Mouse (Mus musculus): ENCODE measurements around the gene Rnf212. TPM values are rescaled to one million over a fixed set of nuclear protein-coding genes. Genes with fewer than 3 reads are reported as not detected.
A peak's percentile ranks its signal among the peaks of the same experiment; 100 is the strongest.
"Not testable (repeated sequence)": the region's sequence is repeated elsewhere in the genome, so short reads cannot be mapped to it uniquely, and the experiment has no call there.

The Rnf212 gene
- 4.0 and 4.2 TPM in 2 replicates for polyA plus RNA-seq (2016; fragmentation: Nextera tagmentation; extraction: Ambion mirVana)

- Histone ChIP-seq H3K27me3 (replicated peaks) (no peaks in the 10 kb centered on the region), H3K9ac (no peak within 1 kb of the TSS), H3K4me3 (no peak within 1 kb of the TSS), H3K27ac (no peak within 1 kb of the TSS), H3K4me1 (no peaks in the 10 kb centered on the region), H3K9me3 (replicated peaks) (no peaks in the 10 kb centered on the region), H3K4me2 (no peak within 1 kb of the TSS), H3K36me3 (no peaks in the 10 kb centered on the region)
- ATAC-seq, result no peak
- WGBS (ENCODE audit: insufficient replicate concordance), result 58% methylated on average over 40 of the region's 40 CpGs
Observed at GRCm38 (mm10) chr5:108774630-108775306, at the start of gene Rnf212. Rnf212 (minus strand) TSS chr5:108774982.

GRCm38 (mm10) chr5:108823276-108823675 lies 48.5 kb upstream of the Rnf212 start:
- H3K4me1 ChIP-seq, result no peaks in the 10 kb centered on the region
- no peaks in the 10 kb centered on the region for H3K27me3 ChIP-seq (replicated peaks)
- H3K9ac ChIP-seq, result no peak overlapping the region
- H3K36me3 ChIP-seq, result no peaks in the 10 kb centered on the region
- 60% methylated on average over 2 of the region's 2 CpGs for WGBS (ENCODE audit: insufficient replicate concordance)
- H3K4me3 ChIP-seq, result no peak overlapping the region
- ATAC-seq, result no peak
- H3K27ac ChIP-seq, result no peak overlapping the region
- no peaks in the 10 kb centered on the region for H3K9me3 ChIP-seq (replicated peaks)
- H3K4me2 ChIP-seq, result no peak overlapping the region

GRCm38 (mm10) chr5:108808750-108809149 lies 34.0 kb upstream of the Rnf212 start, which contains the start of gene Vmn2r8:
Vmn2r8 (minus strand) TSS chr5:108808850.
- H3K4me3 ChIP-seq; ATAC-seq; H3K4me1 ChIP-seq; H3K27ac ChIP-seq; H3K36me3 ChIP-seq; H3K4me2 ChIP-seq; H3K9me3 ChIP-seq (replicated peaks); H3K9ac ChIP-seq; H3K27me3 ChIP-seq (replicated peaks): not testable (repeated sequence)
- WGBS (ENCODE audit: insufficient replicate concordance), result 61% methylated on average over 2 of the region's 2 CpGs

GRCm38 (mm10) chr5:108803646-108804045 lies 28.9 kb upstream of the Rnf212 start:
- no peak overlapping the region for H3K9ac ChIP-seq
- H3K27me3 ChIP-seq (replicated peaks), result no peaks in the 10 kb centered on the region
- no peak overlapping the region for H3K4me3 ChIP-seq
- H3K4me2 ChIP-seq, result no peak overlapping the region
- no peak overlapping the region for H3K27ac ChIP-seq
- no peaks in the 10 kb centered on the region for H3K9me3 ChIP-seq (replicated peaks)
- no peaks in the 10 kb centered on the region for H3K4me1 ChIP-seq
- no peak for ATAC-seq
- H3K36me3 ChIP-seq, result no peaks in the 10 kb centered on the region
- WGBS (ENCODE audit: insufficient replicate concordance), result 21% methylated on average over 1 of the region's 1 CpGs

GRCm38 (mm10) chr5:108795263-108795662 lies 20.5 kb upstream of the Rnf212 start, which contains the start of gene Tmed11:
Tmed11 (minus strand) TSS chr5:108795363.
- H3K4me3 ChIP-seq; H3K4me2 ChIP-seq; H3K4me1 ChIP-seq; H3K36me3 ChIP-seq; H3K27ac ChIP-seq; H3K9me3 ChIP-seq (replicated peaks); H3K27me3 ChIP-seq (replicated peaks); ATAC-seq; H3K9ac ChIP-seq: not testable (repeated sequence)
- WGBS (ENCODE audit: insufficient replicate concordance), result 54% methylated on average over 2 of the region's 2 CpGs

- H3K9ac ChIP-seq; ATAC-seq; H3K9me3 ChIP-seq (replicated peaks); H3K4me2 ChIP-seq; H3K27me3 ChIP-seq (replicated peaks); H3K4me1 ChIP-seq; H3K36me3 ChIP-seq; H3K4me3 ChIP-seq; H3K27ac ChIP-seq: not testable (repeated sequence)
- WGBS (ENCODE audit: insufficient replicate concordance), result 28% methylated on average over 1 of the region's 1 CpGs
Observed at GRCm38 (mm10) chr5:108790385-108790784, 15.6 kb upstream of the Rnf212 start.

GRCm38 (mm10) chr5:108760002-108760401 lies 14.8 kb downstream of the Rnf212 start:
- Histone ChIP-seq H3K4me1 (no peaks in the 10 kb centered on the region), H3K9me3 (replicated peaks) (no peaks in the 10 kb centered on the region), H3K4me3 (no peak overlapping the region), H3K27me3 (replicated peaks) (no peaks in the 10 kb centered on the region), H3K27ac (no peak overlapping the region), H3K4me2 (no peak overlapping the region), H3K36me3 (no peaks in the 10 kb centered on the region), H3K9ac (no peak overlapping the region)
- ATAC-seq, result no peak
- 59% methylated on average over 2 of the region's 2 CpGs for WGBS (ENCODE audit: insufficient replicate concordance)

GRCm38 (mm10) chr5:108758396-108758795 lies 16.4 kb downstream of the Rnf212 start:
- H3K9me3 ChIP-seq (replicated peaks), result no peaks in the 10 kb centered on the region
- no peak overlapping the region for H3K9ac ChIP-seq
- H3K27me3 ChIP-seq (replicated peaks), result peaks cover 4% of the 10 kb centered on the region; the same call in 1 of the 2 replicates
- H3K4me1 ChIP-seq, result no peaks in the 10 kb centered on the region
- peak; percentile 46; the same call in 1 of the 2 replicates for ATAC-seq
- no peak overlapping the region for H3K27ac ChIP-seq
- H3K36me3 ChIP-seq, result no peaks in the 10 kb centered on the region
- H3K4me2 ChIP-seq, result no peak overlapping the region
- WGBS (ENCODE audit: insufficient replicate concordance), result 52% methylated on average over 3 of the region's 3 CpGs
- no peak overlapping the region for H3K4me3 ChIP-seq

- H3K4me1 ChIP-seq, result peaks cover 27% of the 10 kb centered on the region
- H3K9ac ChIP-seq; H3K4me3 ChIP-seq; H3K36me3 ChIP-seq; H3K27me3 ChIP-seq (replicated peaks); H3K9me3 ChIP-seq (replicated peaks): not testable (repeated sequence)
- WGBS (ENCODE audit: insufficient replicate concordance), result 62% methylated on average over 4 of the region's 4 CpGs
- ATAC-seq, result peak; percentile 40
- H3K27ac ChIP-seq, result peak overlapping the region; percentile 86
- peak overlapping the region; percentile 61 for H3K4me2 ChIP-seq
Observed at GRCm38 (mm10) chr5:108751258-108751657, 23.5 kb downstream of the Rnf212 start.

GRCm38 (mm10) chr5:108750328-108751210 lies 24.2 kb downstream of the Rnf212 start:
- Histone ChIP-seq H3K4me1 (peaks cover 27% of the 10 kb centered on the region), H3K9ac (0 out of 2 replicates have a peak overlapping the region, but pooled peaks have one; percentile 10), H3K4me2 (peak overlapping the region; percentile 61), H3K36me3 (no peaks in the 10 kb centered on the region), H3K27me3 (replicated peaks) (peaks cover 9% of the 10 kb centered on the region; the same call in 1 of the 2 replicates), H3K27ac (peak overlapping the region; percentile 86), H3K4me3 (peak overlapping the region; percentile 25), H3K9me3 (replicated peaks) (no peaks in the 10 kb centered on the region)
- WGBS (ENCODE audit: insufficient replicate concordance), result 53% methylated on average over 5 of the region's 5 CpGs
- ATAC-seq, result peak; percentile 96

GRCm38 (mm10) chr5:108744629-108745028 lies 30.2 kb downstream of the Rnf212 start:
- no peak for ATAC-seq
- no peak overlapping the region for H3K9ac ChIP-seq
- H3K9me3 ChIP-seq (replicated peaks), result no peaks in the 10 kb centered on the region
- peaks cover 8% of the 10 kb centered on the region; the same call in 1 of the 2 replicates for H3K27me3 ChIP-seq (replicated peaks)
- peaks cover 3% of the 10 kb centered on the region for H3K4me1 ChIP-seq
- 67% methylated on average over 3 of the region's 3 CpGs for WGBS (ENCODE audit: insufficient replicate concordance)
- no peak overlapping the region for H3K4me3 ChIP-seq
- no peak overlapping the region for H3K4me2 ChIP-seq
- H3K27ac ChIP-seq, result no peak overlapping the region
- no peaks in the 10 kb centered on the region for H3K36me3 ChIP-seq

GRCm38 (mm10) chr5:108743856-108744255 lies 30.9 kb downstream of the Rnf212 start:
- Histone ChIP-seq H3K27ac (no peak overlapping the region), H3K9ac (no peak overlapping the region), H3K4me2 (no peak overlapping the region), H3K36me3 (no peaks in the 10 kb centered on the region), H3K9me3 (replicated peaks) (no peaks in the 10 kb centered on the region), H3K4me1 (no peaks in the 10 kb centered on the region), H3K27me3 (replicated peaks) (peaks cover 13% of the 10 kb centered on the region; the same call in 1 of the 2 replicates), H3K4me3 (no peak overlapping the region)
- 63% methylated on average over 2 of the region's 2 CpGs for WGBS (ENCODE audit: insufficient replicate concordance)
- no peak for ATAC-seq

Data from liver, embryonic 12.5 days (tissue).